Mouse (Mus musculus): ENCODE measurements at regions not wholly inside any gene's neighbourhood (a gene's known extent, or its start where the extent isn't known, plus 50 kb on each side); places are given as distances from the start of the nearest gene placed in this dataset.

DNA sequence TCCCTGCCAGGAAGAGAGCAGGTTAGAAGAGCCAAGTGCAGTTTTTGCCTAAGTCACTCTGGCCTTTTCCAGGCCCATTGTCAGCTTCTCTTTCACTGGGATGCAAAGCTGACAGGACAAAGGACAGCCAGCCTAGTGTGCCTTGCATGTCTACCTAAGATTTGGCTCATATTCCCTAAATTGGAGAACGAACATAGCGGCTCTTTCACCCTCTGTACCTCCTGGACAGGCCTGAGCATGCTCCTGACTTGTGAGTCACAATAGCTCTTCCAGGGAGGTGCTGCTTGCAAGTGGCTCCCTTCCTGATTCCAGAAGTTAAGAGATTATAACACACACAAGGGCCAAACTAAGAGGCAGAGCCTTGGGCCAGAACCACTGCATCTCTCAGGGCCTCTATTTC lies 97.1 kb downstream of the C1galt1 start:
- DNase-seq (ENCODE audit: low read depth) = no peak
- TF ChIP-seq POLR2A (IDR thresholded peaks at IDR 0.05; ENCODE audit: borderline replicate concordance, extremely low read depth, insufficient read depth, insufficient read length, poor library complexity, severe bottlenecking) (no peak), CTCF (IDR thresholded peaks at IDR 0.05; ENCODE audit: borderline replicate concordance, extremely low read depth, insufficient read depth, insufficient read length) (no peak)

GRCm38 (mm10) chr6:7943192-7943591 lies 98.5 kb downstream of the C1galt1 start:
- peak; percentile 24 for DNase-seq (ENCODE audit: low read depth)
- no peak for TF ChIP-seq CTCF (IDR thresholded peaks at IDR 0.05; ENCODE audit: borderline replicate concordance, extremely low read depth, insufficient read depth, insufficient read length)
- no peak for TF ChIP-seq POLR2A (IDR thresholded peaks at IDR 0.05; ENCODE audit: borderline replicate concordance, extremely low read depth, insufficient read depth, insufficient read length, poor library complexity, severe bottlenecking)

DNA sequence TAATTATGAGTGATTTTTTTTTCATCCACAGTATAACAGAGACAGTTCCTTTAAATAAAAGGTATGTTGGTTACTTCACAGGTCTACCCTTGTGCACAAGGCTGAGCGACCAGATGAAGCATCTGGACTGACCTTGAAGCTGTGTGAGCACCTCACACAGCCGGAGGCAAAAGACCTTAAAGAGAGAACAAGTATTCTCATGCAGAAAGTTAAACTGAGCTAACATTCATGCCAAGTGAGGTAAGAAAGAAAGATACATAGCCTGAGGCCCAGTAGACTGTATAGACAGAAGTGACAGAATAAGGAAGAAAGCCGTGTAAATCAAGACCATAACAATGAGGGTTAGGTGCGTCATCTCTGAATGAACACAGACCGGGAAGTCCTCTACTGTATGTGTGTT lies 99.0 kb downstream of the C1galt1 start:
- no peak for TF ChIP-seq POLR2A (IDR thresholded peaks at IDR 0.05; ENCODE audit: borderline replicate concordance, extremely low read depth, insufficient read depth, insufficient read length, poor library complexity, severe bottlenecking)
- DNase-seq (ENCODE audit: low read depth) = no peak
